Mouse (Mus musculus): ENCODE measurements around the gene Ikzf4. TPM values are rescaled to one million over a fixed set of nuclear protein-coding genes. Genes with fewer than 3 reads are reported as not detected.

Ikzf4 gene
- 9.8 and 13.8 TPM in 2 replicates for polyA plus RNA-seq (2015; fragmentation: Nextera tagmentation; extraction: Ambion mirVana)

DNA sequence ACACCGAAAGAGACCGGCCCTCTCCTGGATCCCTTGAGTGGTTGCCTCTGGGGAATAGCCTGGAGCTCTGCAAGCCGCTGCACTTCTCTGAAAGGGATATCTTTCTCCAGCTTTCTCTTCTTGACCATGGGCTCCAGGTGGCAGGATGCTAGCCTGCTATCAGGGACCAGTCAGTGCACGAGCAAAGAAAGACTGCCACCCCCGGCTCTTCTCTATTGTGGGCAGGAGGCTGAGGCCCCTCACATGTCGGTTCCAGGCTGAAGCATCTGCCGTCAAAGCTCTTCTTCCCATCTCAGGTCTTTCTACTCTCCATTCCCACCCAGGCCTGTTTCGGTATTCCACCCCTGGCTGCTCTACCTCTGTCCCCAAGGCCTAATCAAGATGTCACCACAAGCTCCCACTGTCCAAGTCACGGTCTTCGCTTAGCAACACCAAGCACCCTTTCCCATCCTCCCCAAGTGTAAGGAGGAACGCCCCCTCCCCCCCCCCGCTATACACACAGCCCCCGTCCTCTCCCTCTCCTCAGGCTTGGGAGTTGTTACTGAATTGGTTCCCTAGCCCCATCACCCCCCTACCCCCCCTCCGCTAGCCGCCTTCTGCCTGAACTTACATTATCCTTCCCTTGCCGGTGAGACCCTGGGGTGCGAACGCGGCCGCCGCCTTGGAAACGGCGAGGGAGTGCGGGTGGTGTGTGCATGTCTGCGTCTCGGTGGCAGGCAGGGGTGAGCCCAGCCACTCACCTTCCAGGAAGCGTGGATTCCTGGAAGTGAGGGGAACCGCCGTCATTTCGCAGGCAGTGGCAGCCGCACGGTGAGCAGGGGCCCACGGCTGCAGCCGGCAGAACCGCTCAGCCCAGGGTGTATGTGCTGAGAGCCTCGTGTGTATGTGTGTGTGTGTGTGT is at the start of gene Ikzf4:
Ikzf4 (minus strand) TSS at position 881 of the 901 bp plus-strand sequence.

GRCm38 (mm10) chr10:128673763-128674468 is 28.1 kb upstream of the Ikzf4 start, which contains the start of gene Suox:
Suox (minus strand) TSS chr10:128674073.

GRCm38 (mm10) chr10:128626311-128627310 is 19.2 kb downstream of the Ikzf4 start, which contains the start of gene Rps26:
Rps26 (minus strand) TSS chr10:128626747.

GRCm38 (mm10) chr10:128589464-128590192 is 56.2 kb downstream of the Ikzf4 start, which contains the start of gene Erbb3:
Erbb3 (minus strand) TSS chr10:128589652.

Small RNAs within 50 kb of the gene (microRNA-seq; reads per million reads assigned to microRNA genes)
- gene Mir6917 = not detected

Other genes with a start within 250 kb of the Ikzf4 start
- 0.67 and 1.3 TPM in 2 replicates for gene Slc39a5, start 244.8 kb downstream of the Ikzf4 start, polyA plus RNA-seq (2015; fragmentation: Nextera tagmentation; extraction: Ambion mirVana)
- 145 TPM in 2 replicates for gene Nabp2, start 234.5 kb downstream of the Ikzf4 start, polyA plus RNA-seq (2015; fragmentation: Nextera tagmentation; extraction: Ambion mirVana)
- 65.5 and 72.9 TPM in 2 replicates for gene Rnf41, start 234.3 kb downstream of the Ikzf4 start, polyA plus RNA-seq (2015; fragmentation: Nextera tagmentation; extraction: Ambion mirVana)
- gene Smarcc2, start 186.7 kb downstream of the Ikzf4 start, polyA plus RNA-seq (2015; fragmentation: Nextera tagmentation; extraction: Ambion mirVana) = 93.1 and 115 TPM in 2 replicates
- gene Myl6, start 151.8 kb downstream of the Ikzf4 start, polyA plus RNA-seq (2015; fragmentation: Nextera tagmentation; extraction: Ambion mirVana) = 1,126 and 1,148 TPM in 2 replicates
- gene Myl6b, start 147.3 kb downstream of the Ikzf4 start, polyA plus RNA-seq (2015; fragmentation: Nextera tagmentation; extraction: Ambion mirVana) = 8.3 and 8.4 TPM in 2 replicates
- 16.5 and 17.8 TPM in 2 replicates for gene Esyt1, start 120.1 kb downstream of the Ikzf4 start, polyA plus RNA-seq (2015; fragmentation: Nextera tagmentation; extraction: Ambion mirVana)
- gene Zc3h10, start 98.2 kb downstream of the Ikzf4 start, polyA plus RNA-seq (2015; fragmentation: Nextera tagmentation; extraction: Ambion mirVana) = 13.7 and 14.0 TPM in 2 replicates
- 2,536 and 2,780 TPM in 2 replicates for gene Rpl41, start 96.7 kb downstream of the Ikzf4 start, polyA plus RNA-seq (2015; fragmentation: Nextera tagmentation; extraction: Ambion mirVana)
- gene Pa2g4, start 80.0 kb downstream of the Ikzf4 start, polyA plus RNA-seq (2015; fragmentation: Nextera tagmentation; extraction: Ambion mirVana) = 97.4 and 109 TPM in 2 replicates
- 2.8 and 3.5 TPM in 2 replicates for gene Erbb3, start 56.3 kb downstream of the Ikzf4 start, polyA plus RNA-seq (2015; fragmentation: Nextera tagmentation; extraction: Ambion mirVana)
- gene Rps26, start 19.2 kb downstream of the Ikzf4 start, polyA plus RNA-seq (2015; fragmentation: Nextera tagmentation; extraction: Ambion mirVana) = 392 and 465 TPM in 2 replicates
- gene Suox, start 28.1 kb upstream of the Ikzf4 start, polyA plus RNA-seq (2015; fragmentation: Nextera tagmentation; extraction: Ambion mirVana) = 14.1 and 17.0 TPM in 2 replicates
- 92.5 and 96.1 TPM in 2 replicates for gene Rab5b, start 50.3 kb upstream of the Ikzf4 start, polyA plus RNA-seq (2015; fragmentation: Nextera tagmentation; extraction: Ambion mirVana)
- gene Pmel, start 58.2 kb upstream of the Ikzf4 start, polyA plus RNA-seq (2015; fragmentation: Nextera tagmentation; extraction: Ambion mirVana) = 1.3 and 1.7 TPM in 2 replicates
- 11.6 and 12.0 TPM in 2 replicates for gene Cdk2, start 59.0 kb upstream of the Ikzf4 start, polyA plus RNA-seq (2015; fragmentation: Nextera tagmentation; extraction: Ambion mirVana)
- 5.9 and 6.3 TPM in 2 replicates for gene Dgka, start 98.9 kb upstream of the Ikzf4 start, polyA plus RNA-seq (2015; fragmentation: Nextera tagmentation; extraction: Ambion mirVana)
- gene Pym1, start 101.9 kb upstream of the Ikzf4 start, polyA plus RNA-seq (2015; fragmentation: Nextera tagmentation; extraction: Ambion mirVana) = 42.0 and 51.6 TPM in 2 replicates
- 0.54 and 0.62 TPM in 2 replicates for gene Mmp19, start 144.9 kb upstream of the Ikzf4 start, polyA plus RNA-seq (2015; fragmentation: Nextera tagmentation; extraction: Ambion mirVana)
- gene Dnajc14, start 158.1 kb upstream of the Ikzf4 start, polyA plus RNA-seq (2015; fragmentation: Nextera tagmentation; extraction: Ambion mirVana) = 36.2 and 37.3 TPM in 2 replicates
- gene Tmem198b, start 158.4 kb upstream of the Ikzf4 start, polyA plus RNA-seq (2015; fragmentation: Nextera tagmentation; extraction: Ambion mirVana) = 17.7 TPM in 2 replicates
- gene Sarnp, start 171.3 kb upstream of the Ikzf4 start, polyA plus RNA-seq (2015; fragmentation: Nextera tagmentation; extraction: Ambion mirVana) = 109 and 119 TPM in 2 replicates
- gene Ormdl2, start 175.7 kb upstream of the Ikzf4 start, polyA plus RNA-seq (2015; fragmentation: Nextera tagmentation; extraction: Ambion mirVana) = 21.4 and 21.5 TPM in 2 replicates
- gene Gdf11, start 245.7 kb upstream of the Ikzf4 start, polyA plus RNA-seq (2015; fragmentation: Nextera tagmentation; extraction: Ambion mirVana) = 8.7 and 9.4 TPM in 2 replicates